27 mouse cellular contexts compared by ENCODE assay signal in genomic region chr17:63143825-63144224, GRCm38 (mm10).
DNase-seq lines count a peak whose midpoint lies in the region; ATAC-seq and TF ChIP-seq lines count a peak whose summit lies in the region.
"Had no signal": no experiment of that assay in that cellular context is flagged by ENCODE, and none has a peak within 500 bp of the region (broad histone marks: within the 10 kb centered on the region; RNA-seq: fewer than 3 reads in every experiment).

No protein-coding gene starts in this region.

- 20% methylated on average over 7 of the region's 7 CpGs for WGBS in forebrain, embryonic 12.5 days
- 20% methylated on average over 7 of the region's 7 CpGs for WGBS in forebrain, postnatal 0 days
- WGBS in neural tube, embryonic 12.5 days: 49% methylated on average over 7 of the region's 7 CpGs
- 19% methylated on average over 7 of the region's 7 CpGs for WGBS in midbrain, embryonic 14.5 days

- peak overlapping the region; percentile 17; the same call in 1 of the 2 replicates for H3K4me2 ChIP-seq in forebrain, embryonic 12.5 days
- no peak overlapping the region for H3K4me2 ChIP-seq in forebrain, postnatal 0 days (ENCODE audit: low read depth)
- H3K4me2 ChIP-seq in neural tube, embryonic 12.5 days (replicated peaks): peak overlapping the region; percentile 24; the same call in 1 of the 2 replicates
- H3K4me2 ChIP-seq in midbrain, embryonic 14.5 days (ENCODE audit: low read length): peak overlapping the region; percentile 36
- H3K4me2 ChIP-seq: heart, embryonic 15.5 days; hindbrain, embryonic 15.5 days; limb, embryonic 15.5 days; liver, embryonic 13.5 days had no signal

- H3K4me1 ChIP-seq in forebrain, embryonic 12.5 days: peaks cover 44% of the 10 kb centered on the region
- peaks cover 8% of the 10 kb centered on the region; the same call in 1 of the 2 replicates for H3K4me1 ChIP-seq in forebrain, postnatal 0 days (ENCODE audit: insufficient read depth)
- peaks cover 23% of the 10 kb centered on the region for H3K4me1 ChIP-seq in neural tube, embryonic 12.5 days
- H3K4me1 ChIP-seq in midbrain, embryonic 14.5 days (ENCODE audit: control insufficient read depth, insufficient read depth, low read length): peaks cover 45% of the 10 kb centered on the region
- H3K4me1 ChIP-seq: limb, embryonic 15.5 days had no signal

- H3K27ac ChIP-seq in forebrain, embryonic 12.5 days: peak overlapping the region; percentile 62; the same call in 1 of the 2 replicates
- no peak overlapping the region for H3K27ac ChIP-seq in forebrain, postnatal 0 days (ENCODE audit: low read depth, low read length)
- no peak overlapping the region for H3K27ac ChIP-seq in neural tube, embryonic 12.5 days
- no peak overlapping the region; the same call in 1 of the 2 replicates for H3K27ac ChIP-seq in midbrain, embryonic 14.5 days (replicated peaks; ENCODE audit: low read depth, low read length)
- H3K27ac ChIP-seq: heart, embryonic 10.5 days; heart, embryonic 15.5 days; limb, embryonic 10.5 days; limb, embryonic 15.5 days; liver, embryonic 13.5 days; macrophage had no signal

- H3K4me3 ChIP-seq in forebrain, embryonic 12.5 days (replicated peaks): no peak overlapping the region
- H3K4me3 ChIP-seq in forebrain, postnatal 0 days (ENCODE audit: low read depth, low read length): no peak overlapping the region
- H3K4me3 ChIP-seq in neural tube, embryonic 12.5 days: no peak overlapping the region
- H3K4me3 ChIP-seq in midbrain, embryonic 14.5 days (replicated peaks; ENCODE audit: low read depth, low read length): no peak overlapping the region
- H3K4me3 ChIP-seq: heart, embryonic 10.5 days; heart, embryonic 15.5 days; hindbrain, embryonic 15.5 days; limb, embryonic 10.5 days; limb, embryonic 15.5 days; liver, embryonic 13.5 days had no signal

- DNase-seq in forebrain, postnatal 0 days: no peak
- DNase-seq in neural tube, embryonic 10.5 days (ENCODE audit: extremely low spot score, low spot score): no peak
- DNase-seq in brain, embryonic 14.5 days (ENCODE audit: low read depth): peak; percentile 69
- DNase-seq in midbrain, embryonic 14.5 days: peak; percentile 53
- no peak for DNase-seq in left cerebral cortex, postnatal 10 days (ENCODE audit: extremely low spot score in 1 of 2, low spot score in 2 of 2)
- no peak for DNase-seq in heart, adult 18-20 months
- DNase-seq: adrenal gland, adult 8-10 months; cerebellum, adult 11 months; cerebellum, adult 9-10 months; cerebellum, postnatal 36 days; kidney, adult 11 months; layer of hippocampus, postnatal 36 days; liver, embryonic 13.5 days; lung, adult 18-20 months; retina, postnatal 1 day; right cerebral cortex, postnatal 14 days; thymus, postnatal 4 days had no signal

- no peaks in the 10 kb centered on the region for H3K36me3 ChIP-seq in forebrain, embryonic 12.5 days (replicated peaks)
- no peaks in the 10 kb centered on the region for H3K36me3 ChIP-seq in forebrain, postnatal 0 days (ENCODE audit: insufficient read depth)
- H3K36me3 ChIP-seq in neural tube, embryonic 12.5 days: no peaks in the 10 kb centered on the region
- H3K36me3 ChIP-seq in midbrain, embryonic 14.5 days (ENCODE audit: control insufficient read depth, insufficient read depth, low read length): no peaks in the 10 kb centered on the region
- H3K36me3 ChIP-seq: heart, embryonic 10.5 days; heart, embryonic 15.5 days; hindbrain, embryonic 15.5 days; limb, embryonic 10.5 days; limb, embryonic 15.5 days; liver, embryonic 13.5 days had no signal

- intact Hi-C loops in left cerebral cortex, postnatal 10 days (cut with DNase I): loop anchor here (10.0 kb wide), 1 partner anchor 69 kb away; no protein-coding TSS in a partner anchor

- no peak for TF ChIP-seq POLR2A in brain, embryonic 14.5 days (IDR thresholded peaks at IDR 0.05; ENCODE audit: borderline replicate concordance, extremely low read depth, insufficient read depth, insufficient read length, poor library complexity, severe bottlenecking)

- no peak for ATAC-seq in forebrain, embryonic 12.5 days (ENCODE audit: low FRiP score)
- no peak for ATAC-seq in forebrain, postnatal 0 days
- ATAC-seq in neural tube, embryonic 12.5 days (ENCODE audit: low FRiP score, low read depth): no peak
- no peak for ATAC-seq in midbrain, embryonic 14.5 days (ENCODE audit: low FRiP score, low TSS enrichment)
- ATAC-seq: inflammation-experienced regulatory T-cells, adult 6 months; lung, postnatal 0 days had no signal

- H3K9me3 ChIP-seq in forebrain, embryonic 12.5 days: no peaks in the 10 kb centered on the region
- H3K9me3 ChIP-seq in forebrain, postnatal 0 days (ENCODE audit: low read length): no peaks in the 10 kb centered on the region
- H3K9me3 ChIP-seq in neural tube, embryonic 12.5 days: no peaks in the 10 kb centered on the region
- H3K9me3 ChIP-seq in midbrain, embryonic 14.5 days (ENCODE audit: control insufficient read depth, low read length): no peaks in the 10 kb centered on the region
- H3K9me3 ChIP-seq: heart, embryonic 10.5 days; heart, embryonic 15.5 days; hindbrain, embryonic 15.5 days; limb, embryonic 10.5 days; limb, embryonic 15.5 days; liver, embryonic 13.5 days had no signal

- no peak for TF ChIP-seq CTCF in forebrain, postnatal 0 days (IDR thresholded peaks at IDR 0.05; ENCODE audit: low read depth)
- no peak for TF ChIP-seq CTCF in brain, embryonic 14.5 days (IDR thresholded peaks at IDR 0.05; ENCODE audit: borderline replicate concordance, extremely low read depth, insufficient read depth, insufficient read length)

- H3K9ac ChIP-seq in forebrain, embryonic 12.5 days: no peak overlapping the region
- no peak overlapping the region for H3K9ac ChIP-seq in forebrain, postnatal 0 days
- no peak overlapping the region for H3K9ac ChIP-seq in neural tube, embryonic 12.5 days
- no peak overlapping the region for H3K9ac ChIP-seq in midbrain, embryonic 14.5 days (replicated peaks; ENCODE audit: low read length)
- H3K9ac ChIP-seq: heart, embryonic 15.5 days; hindbrain, embryonic 15.5 days; limb, embryonic 15.5 days; liver, embryonic 13.5 days had no signal

- 0 out of 2 replicates have a peak, but pooled peaks cover 6% of the 10 kb centered on the region for H3K27me3 ChIP-seq in forebrain, embryonic 12.5 days
- no peaks in the 10 kb centered on the region for H3K27me3 ChIP-seq in forebrain, postnatal 0 days (ENCODE audit: insufficient read depth, low read length)
- no peaks in the 10 kb centered on the region for H3K27me3 ChIP-seq in neural tube, embryonic 12.5 days (replicated peaks)
- no peaks in the 10 kb centered on the region for H3K27me3 ChIP-seq in midbrain, embryonic 14.5 days (ENCODE audit: control insufficient read depth, insufficient read depth, low read length)
- H3K27me3 ChIP-seq: heart, embryonic 15.5 days; hindbrain, embryonic 15.5 days; limb, embryonic 15.5 days; liver, embryonic 13.5 days had no signal

Comparison
In these comparisons a context has a peak if more than half of its experiments do, and no peak if none do; other contexts are left out.
1. DNase-seq: peak in brain, embryonic 14.5 days (single experiment) and midbrain, embryonic 14.5 days (single experiment); none in forebrain, postnatal 0 days (single experiment), neural tube, embryonic 10.5 days (single experiment), left cerebral cortex, postnatal 10 days (0 of 2) and heart, adult 18-20 months (0 of 2).